Mouse (Mus musculus) small intestine, adult 10 weeks (tissue): ENCODE results near the gene Eif4g2. TPM values are rescaled to one million over a fixed set of nuclear protein-coding genes. Genes with fewer than 3 reads are reported as not detected.

Source experiments
- polyA plus RNA-seq: library from polyadenylated mRNA; stranded (reverse); fragments of 350-450 nt; fragmentation: Illumina TruSeq; extraction: RNeasy Lipid Tissue Mini Kit (QIAGEN cat#74804); gene quantifications from one replicate; pipeline ENCODE4 v1.2.3, GENCODE M21; 2014; ENCODE audit warnings: low replicate concordance

The Eif4g2 gene
- polyA plus RNA-seq, result 1,727 TPM

DNA sequence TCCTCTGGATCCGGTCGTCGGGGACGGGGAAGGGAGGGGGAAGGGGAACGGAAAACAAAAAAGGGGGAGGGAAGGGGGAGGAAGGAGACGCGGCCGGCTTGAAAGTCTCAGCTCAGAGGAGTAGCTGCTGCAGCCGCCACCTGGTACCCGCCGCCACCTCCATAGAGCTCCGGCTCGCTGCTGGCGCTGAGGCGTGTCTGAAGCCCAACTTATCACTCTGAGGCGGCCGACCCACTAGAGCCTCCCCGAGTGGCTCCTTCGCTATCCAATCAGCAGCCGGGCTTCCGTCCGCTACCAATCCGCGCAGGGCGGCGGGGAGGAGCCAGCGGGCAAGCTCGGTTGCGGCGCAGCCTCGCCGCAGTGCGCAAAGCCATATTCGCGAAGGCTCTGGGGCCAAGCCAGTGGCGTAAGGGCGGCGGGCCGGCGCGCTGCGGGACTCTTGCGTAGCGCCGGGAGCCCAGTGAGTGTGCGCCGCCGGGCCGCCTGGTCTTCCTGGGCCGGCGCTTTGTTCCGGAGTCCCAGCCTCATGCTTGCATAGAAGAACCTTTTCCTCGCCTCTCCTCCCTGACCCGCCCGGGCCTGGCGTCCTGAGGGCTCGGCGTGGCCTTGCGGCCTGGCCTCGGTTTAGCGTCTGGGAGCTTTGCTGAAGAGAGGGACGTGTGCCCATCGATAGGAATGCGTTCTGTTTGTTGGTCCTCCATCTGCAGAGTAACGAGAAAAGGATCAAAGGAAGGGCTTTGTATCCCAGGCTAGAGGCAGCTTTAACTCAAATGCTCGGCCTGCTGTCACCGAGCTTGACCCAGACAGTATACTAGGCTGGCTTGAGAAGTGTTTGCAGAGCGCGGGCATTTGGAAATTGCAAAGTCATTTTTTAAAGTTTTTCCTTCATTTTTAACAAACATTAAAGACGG, at the start of gene Eif4g2:
Gene Eif4g2, minus strand, starts transcription at position 209 of the 911 bp plus-strand sequence.

DNA sequence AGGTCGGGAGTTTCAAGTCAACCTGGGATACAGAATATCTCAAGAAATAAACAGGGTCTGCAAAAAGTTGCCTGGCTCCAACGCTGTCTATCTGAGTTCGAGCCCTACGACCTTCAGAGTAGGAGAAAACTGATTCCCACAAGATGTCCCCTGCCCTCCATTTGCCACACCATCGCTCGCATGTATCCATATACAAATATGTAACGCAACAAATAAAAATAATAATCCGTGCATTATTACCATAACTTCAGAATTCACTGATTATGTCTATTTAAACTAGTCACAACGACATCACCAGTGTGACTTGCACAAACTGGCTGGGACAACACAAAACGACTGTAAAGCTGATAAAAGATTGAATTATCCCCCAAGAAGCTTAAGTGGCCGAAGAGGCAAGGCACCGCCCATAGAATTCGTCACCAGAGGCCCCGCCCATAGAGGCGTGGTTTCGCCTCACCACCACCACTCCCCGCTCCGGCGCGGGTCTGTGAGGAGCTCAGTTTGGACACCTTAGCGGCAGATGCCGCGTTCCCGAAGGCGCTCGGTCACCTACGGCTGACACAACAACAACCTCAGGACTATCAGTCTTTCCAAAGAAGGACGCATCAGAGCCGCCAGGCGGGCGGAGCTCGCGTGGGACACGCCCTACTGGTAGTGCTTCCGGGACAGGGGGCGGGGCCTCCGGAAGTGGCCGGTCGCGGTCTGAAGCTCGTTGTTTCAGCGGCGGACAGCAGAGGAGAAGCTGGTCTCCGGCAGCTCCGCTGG, 54.4 kb downstream of the Eif4g2 start, which contains the start of gene Ctr9:
Gene Ctr9, plus strand, starts transcription at position 671 of the 765 bp plus-strand sequence.

Other genes starting within 250 kb of the Eif4g2 start
- gene Rnf141, start 238.6 kb downstream of the Eif4g2 start, polyA plus RNA-seq, result 111 TPM
- gene Lyve1, start 219.8 kb downstream of the Eif4g2 start, polyA plus RNA-seq, result 15.6 TPM
- 10.3 TPM for gene Mrvi1, start 100.6 kb downstream of the Eif4g2 start, polyA plus RNA-seq
- 15.8 TPM for gene Ctr9, start 54.1 kb downstream of the Eif4g2 start, polyA plus RNA-seq